Mouse (Mus musculus) layer of hippocampus, adult 18-20 months (tissue): ENCODE measurements at regions not wholly inside any gene's neighbourhood (a gene's known extent, or its start where the extent isn't known, plus 50 kb on each side); places are given as distances from the start of the nearest gene placed in this dataset.

ENCODE experiments used
- DNase-seq, 2 experiments: peaks; one replicate each; pipeline ENCODE4 v3.0.0; 2022; ENCODE audit warnings: low spot score in 2 of 2

DNA sequence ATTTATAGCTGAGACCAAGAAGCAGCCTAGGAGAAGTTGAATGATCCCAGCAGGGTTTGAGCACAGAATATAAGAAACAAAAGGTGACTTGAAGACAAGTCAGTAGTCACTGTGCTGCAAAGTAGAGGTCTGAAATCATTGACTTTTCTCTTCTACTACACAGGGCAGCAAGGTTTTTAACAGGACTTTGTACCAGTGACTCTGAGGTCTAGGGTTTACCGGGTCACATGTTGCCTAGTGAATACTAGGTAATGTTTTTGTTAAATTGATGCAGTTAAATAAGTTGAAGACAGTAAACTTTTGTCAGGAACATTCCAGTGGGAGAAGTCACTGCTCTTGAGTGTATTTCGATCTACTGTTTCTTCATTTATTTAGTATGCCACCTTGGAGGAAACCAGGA lies 433.4 kb downstream of the 1700129C05Rik start:
- no peak for DNase-seq

DNA sequence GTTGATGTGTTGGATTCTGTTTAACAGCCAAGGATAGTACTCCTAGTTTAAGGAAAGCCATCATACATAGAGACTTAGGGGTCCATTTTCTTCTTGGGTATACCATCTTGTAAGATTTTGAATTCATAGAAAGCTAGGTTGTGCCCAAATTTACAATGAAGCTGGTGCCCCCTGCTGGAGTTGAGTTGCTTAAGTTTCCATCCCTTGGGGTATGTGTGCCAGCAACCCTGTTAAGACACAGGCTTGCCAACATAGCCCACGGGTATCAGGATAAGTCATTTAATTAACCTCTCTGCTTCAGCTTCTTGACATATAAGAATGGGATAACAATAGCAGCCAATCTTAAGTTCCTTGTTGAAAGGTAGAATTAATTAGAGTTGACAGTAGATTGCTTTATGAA lies 440.9 kb downstream of the 1700129C05Rik start:
- DNase-seq: peak; percentile 55 to 79

DNA sequence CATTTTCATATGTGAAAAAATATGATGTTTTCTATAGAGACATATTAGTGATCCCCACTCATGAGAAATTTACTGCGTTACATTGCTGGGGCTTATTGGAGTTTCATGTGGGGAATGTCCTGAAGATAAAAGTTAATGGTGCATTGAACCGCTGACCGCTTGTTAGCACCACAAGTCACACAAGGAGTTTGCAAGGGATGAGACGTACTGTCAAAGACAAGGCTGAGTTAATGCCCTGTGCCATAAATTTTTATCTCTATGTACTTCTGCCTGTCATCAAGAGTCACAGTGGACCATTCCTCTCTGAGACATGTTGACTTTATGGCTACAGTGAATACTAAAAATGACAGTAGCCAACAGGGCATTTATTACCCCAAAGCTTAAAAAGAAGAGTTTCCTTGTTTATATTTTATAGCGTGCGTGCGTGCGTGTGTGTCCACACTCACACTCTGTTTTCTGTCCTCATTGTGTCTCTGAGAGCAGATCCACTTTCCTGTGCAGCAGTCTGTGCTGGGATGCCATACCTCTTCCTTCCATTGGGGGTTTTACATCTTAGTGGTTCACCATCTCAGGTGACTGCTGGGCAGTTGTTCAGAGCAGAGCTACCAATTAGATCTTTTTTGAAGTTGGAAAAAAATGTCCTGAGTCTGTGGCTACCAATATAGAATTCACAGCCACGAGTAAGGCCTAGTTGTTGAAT lies 451.4 kb downstream of the 1700129C05Rik start:
- DNase-seq: no peak

DNA sequence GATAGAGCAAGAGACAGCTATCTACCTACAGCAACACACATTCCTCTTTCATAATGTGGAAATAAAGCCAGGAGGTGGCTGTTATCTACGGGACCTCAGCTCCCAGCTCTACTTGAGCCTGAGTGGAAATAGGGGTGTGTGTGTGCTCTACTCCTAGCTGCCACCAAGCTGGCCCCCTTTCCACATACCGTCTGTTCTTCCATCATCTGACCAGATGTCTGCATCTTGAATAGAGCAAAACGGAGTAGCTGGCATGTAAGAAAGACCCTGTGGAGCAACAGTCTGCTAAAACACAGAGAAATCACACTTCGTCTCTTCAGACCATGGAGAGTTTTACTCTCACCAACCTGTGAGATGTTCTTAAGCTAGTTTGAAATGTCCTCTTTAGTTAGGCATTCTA lies 454.9 kb downstream of the 1700129C05Rik start:
- peak in 1 of 2 experiments; percentile 17 for DNase-seq

DNA sequence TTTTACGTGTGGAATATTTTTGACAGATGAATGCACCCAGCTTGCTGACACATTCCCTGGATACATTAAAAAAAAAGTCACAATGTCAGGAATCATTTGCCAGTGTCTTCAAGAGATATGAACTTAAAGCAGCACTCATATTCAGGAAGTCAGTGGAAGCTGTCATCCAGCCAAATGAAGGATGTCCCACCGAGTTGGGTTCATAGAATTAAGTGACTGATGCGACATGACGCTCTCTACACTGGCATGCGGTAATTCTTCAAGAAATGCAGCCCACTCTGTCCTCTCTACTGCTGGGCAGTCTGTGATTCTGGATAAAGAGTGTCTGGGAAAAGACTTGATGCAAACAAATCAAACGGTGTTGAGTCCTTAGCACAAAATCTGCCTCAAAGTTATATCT lies 463.9 kb downstream of the 1700129C05Rik start:
- DNase-seq: no peak

DNA sequence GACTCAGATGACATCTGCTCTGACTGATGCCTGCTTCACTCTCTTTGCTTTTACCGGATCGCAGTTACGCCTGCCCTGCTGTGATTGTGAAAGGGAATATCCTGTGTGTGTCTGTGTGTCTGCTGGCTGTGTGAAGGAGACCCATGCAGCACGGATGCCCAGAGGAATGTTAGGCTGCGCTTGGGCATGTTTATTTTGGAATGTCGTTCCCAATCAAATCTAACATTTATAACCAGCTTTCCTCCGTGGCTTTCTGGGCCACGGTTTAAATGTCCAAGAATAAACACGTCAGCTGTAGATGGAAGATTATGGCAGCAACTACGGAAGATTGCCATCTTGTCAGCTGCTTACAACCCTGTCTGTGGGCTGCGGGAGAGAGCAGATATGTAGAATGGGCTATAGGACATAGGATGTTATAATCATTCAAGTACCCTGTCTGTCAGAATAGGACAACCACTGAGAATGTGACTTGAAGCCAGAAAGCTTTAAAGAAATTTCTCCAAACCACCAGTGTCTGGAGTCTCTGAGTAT lies 464.5 kb downstream of the 1700129C05Rik start:
- DNase-seq: no peak

DNA sequence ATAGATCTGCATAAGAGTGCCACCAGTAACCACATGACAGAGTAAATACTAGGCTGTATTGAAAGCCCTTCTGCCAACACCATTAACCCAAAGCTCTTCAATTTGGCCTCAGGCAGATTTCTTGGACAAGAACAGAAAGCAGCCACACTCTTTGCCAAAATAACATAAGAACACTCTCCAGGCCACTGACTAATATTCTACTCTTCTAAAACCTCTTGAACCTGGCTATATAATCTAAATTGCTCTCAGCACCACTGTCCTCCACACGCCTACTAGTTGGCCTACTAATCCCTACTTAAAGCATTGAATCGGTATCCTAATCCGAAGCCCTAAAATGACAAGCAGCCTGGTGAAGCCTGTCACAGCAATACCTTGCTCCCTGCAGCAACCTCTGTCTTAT lies 467.5 kb downstream of the 1700129C05Rik start:
- no peak for DNase-seq

DNA sequence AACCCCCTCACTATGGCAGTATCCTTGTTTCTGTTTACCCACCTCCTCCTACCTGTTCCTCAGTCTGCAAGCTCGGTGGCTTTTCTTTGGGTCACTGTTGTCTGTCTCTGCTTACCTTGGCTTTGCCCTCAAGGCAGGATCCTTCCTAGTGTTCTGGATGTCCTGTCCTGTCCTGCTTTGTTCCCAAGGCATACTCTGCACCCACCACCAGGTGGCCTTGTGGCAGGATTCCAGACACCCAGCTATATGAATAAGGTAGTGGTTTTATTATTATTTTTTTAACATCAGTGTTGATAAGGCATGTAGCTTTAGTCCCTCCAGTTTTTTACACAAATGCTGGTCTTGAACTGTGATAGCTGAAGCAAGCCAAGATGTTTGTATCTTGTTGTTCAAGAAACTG lies 478.7 kb downstream of the 1700129C05Rik start:
- no peak for DNase-seq

DNA sequence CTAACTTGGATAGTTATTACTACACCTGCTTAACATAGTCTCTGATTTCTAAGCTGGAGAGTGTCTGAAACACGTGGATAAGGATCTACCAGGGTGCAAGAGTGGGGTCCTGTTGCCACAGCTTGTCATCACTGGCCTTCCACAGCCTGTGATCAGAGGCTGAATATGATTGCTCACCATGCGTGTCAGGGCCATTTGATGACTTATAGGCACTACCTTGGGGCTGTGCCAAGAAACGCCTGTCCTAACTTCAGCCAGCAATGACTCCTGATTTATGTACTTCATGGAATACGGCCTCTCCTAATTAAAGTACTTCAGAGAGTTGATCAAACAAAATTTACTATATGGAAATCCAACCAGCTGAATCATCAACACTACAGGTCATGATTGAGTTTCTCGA lies 480.1 kb downstream of the 1700129C05Rik start:
- no peak for DNase-seq

DNA sequence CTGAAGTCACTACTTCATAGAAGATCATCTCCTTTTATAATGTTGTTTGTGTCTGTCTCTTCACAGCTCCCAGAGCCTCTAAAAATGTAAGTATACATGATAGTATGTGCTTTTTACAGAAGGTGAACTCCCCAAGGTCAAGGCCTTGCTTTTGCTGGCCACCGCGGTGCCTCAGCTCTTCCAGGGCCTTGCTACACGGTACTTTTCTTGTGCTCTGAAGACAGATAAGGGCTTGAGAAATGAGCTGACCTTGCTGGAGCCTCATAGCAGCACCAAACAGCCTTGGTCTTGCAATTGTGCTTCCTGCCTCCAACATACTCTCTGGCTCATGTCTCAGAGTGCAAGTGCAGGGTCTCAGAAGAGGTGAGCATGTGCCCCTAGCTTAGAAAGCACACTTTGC lies 481.3 kb downstream of the 1700129C05Rik start:
- DNase-seq: no peak

DNA sequence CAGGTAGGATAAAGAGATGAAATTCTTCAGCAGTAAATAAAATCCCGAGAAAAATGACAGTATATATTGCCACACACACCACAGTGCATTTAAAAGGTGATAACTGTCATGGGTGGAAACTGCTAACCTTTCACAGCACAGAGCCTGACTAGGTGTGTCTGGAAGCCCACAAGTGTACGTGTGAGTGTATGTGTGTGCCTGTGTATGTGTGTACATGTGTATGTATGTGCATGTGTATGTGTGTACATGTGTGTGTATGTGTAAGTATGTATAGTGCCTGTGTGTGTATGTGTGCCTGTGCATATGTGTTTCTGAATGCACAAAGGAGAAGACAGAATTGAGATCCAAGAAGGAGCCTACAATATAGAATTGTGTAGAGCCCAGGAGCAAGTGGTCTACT lies 485.4 kb downstream of the 1700129C05Rik start:
- DNase-seq: no peak

DNA sequence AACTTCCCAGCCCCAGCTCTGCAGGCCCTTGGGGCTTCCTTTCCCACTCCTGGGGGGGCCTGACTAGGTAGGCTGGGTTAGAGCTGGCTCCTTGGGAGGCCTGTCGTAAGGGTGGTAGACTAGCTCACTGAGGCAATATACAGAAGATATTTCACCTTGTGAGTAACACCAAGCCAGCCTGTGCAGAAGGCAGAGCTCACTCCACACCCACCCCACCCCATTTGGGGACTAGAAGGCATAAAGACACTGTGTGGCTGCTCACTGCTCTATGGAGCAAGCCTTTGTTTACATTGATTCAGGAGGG lies 485.8 kb downstream of the 1700129C05Rik start:
- no peak for DNase-seq

DNA sequence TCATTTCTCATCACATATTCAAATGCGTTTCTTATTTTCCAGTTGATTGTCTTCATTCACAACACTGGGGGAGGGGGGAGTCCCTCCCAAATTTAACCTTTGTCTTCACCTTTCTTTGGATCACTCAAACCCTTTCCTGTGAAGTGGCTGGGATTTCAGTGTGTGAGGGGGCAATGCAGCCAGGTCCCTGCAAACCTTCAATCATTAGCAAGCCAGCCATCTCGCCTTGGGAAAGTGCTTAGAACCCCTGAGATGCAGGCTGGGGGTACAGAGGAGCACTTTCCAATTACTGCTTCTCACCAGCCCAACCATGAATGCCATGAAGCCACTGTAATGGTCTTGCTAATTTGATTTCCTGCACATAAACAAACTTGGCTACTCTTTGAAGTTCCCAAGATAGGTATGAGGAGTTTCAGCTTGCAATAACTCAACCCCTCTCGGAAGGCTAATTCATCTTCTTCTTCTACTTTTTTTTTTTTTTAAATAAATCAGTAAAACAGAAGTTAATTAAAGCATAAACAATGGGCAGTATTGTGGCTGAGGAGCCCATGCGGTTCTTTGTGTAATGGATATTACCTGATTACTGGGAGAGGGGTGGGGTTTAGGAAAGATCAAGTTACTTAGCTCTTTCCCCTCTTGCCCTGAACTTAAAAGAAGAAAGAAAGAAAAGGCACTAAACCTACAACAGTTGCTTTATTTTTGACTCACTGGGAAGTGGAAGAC lies 486.3 kb downstream of the 1700129C05Rik start:
- DNase-seq: no peak

DNA sequence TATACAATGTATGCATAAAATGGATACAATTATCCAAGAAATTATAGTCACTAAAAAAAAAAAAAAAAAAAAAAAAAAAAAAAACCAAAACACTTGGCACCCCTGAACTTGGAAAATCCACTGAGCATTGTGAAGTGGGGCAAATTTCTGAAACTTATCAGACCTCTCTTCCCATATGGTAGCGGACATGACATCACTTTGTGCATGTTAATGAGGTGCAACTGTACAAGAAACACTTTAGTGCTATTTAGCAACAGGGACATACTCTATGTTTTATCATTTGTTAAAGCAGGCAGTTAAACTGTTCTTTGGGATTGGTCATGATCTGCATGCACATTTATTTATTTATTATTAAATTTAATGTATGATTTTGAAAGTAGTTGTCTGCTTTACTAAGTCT lies 489.7 kb downstream of the 1700129C05Rik start:
- DNase-seq: no peak

DNA sequence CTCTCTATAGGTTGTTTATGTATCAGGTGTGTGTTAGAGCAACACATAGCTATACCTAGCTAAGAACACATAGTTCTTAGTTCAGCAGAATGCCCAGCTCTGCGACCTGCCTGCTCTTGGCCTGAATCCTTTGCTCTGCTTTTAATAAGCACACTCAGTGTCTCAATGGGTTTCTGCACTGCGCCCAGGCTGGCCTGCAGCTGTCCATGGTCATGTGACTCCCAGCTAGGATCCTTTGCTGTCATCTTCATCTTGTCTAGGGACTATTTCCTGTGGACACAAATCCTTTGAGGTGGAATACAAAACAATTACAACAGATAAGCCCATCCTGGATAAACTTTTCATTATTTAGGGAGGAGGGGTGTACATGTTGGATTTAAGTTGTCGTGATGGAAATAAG lies 490.7 kb downstream of the 1700129C05Rik start:
- DNase-seq: no peak

DNA sequence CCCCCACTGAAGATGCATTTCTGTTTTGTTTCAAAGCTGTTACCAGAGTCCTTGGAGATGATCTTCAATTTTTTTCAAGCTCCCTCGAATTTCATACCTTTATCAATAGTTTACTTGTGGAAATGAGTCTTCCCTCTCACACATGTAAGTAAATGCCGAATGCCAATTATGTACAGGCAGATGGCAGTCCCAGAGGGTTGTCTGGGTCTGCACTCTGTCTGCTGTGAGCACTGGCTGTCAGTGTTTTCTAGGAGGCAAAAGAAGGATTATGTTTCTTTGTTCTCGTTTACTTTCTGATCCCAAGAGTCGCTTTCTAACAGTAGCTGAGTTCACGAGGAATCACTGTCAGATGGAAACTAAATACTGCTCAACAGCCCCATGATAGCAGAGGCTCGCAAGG lies 491.5 kb downstream of the 1700129C05Rik start:
- DNase-seq: peak in 1 of 2 experiments; percentile 9

DNA sequence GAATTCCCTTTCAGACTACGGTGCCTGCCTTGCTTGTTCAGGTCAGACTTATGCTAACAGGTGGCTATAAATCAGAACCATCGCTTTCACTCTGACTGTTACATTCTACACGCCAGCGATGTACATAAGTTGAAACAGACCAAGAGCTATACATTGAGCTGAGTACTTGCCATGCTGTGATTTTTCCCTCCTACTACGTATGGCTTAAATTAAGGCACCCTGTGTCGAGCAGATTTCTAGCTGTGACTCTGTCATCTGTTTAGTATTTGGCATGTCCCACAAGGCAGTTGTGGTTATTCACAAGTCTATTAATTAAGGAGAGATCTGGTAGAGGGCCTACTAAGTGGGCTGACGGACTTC lies 504.4 kb downstream of the 1700129C05Rik start:
- DNase-seq: no peak

DNA sequence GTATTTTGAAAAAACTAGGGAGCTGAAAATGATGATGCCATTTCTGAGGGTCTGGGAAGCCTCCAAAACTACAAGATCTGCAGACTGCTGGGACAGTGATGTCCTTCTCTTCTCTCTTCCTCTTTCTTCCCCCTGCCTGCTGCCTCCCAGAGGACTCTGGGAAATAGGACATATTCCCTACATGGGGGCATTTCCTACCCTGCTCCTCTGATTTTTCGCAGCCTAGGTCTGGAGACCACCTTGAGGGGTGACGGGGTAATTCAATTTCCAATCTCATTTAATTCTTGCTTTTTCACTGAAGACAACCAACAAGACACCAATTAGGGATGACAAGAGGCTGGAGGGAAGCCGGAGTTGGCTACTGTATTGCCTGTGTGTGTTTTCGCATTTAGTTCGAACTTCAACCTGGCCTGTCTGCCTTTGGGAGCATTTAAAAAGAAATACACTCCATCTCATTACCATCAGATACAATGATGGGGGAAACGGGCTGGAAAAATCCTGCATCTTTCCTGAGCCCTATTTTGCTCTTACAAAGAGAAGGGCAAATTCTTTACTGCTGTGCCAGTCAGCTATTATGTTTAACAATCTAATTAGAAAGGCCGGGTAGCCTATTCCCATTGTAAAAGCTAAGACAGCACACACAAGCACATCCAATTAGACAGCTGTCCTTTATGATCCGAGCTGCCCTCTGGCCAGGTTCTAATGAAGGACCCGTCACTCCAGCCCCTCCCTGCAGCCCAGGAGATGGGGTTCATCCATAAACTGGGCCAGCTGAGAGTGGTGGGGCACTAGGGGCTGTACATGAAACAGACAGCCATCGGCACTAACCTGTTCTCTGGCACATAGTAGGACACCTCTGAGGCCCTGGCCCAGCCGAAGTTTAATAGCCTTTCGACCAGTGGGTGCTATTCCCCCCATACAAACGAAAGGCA lies 505.0 kb downstream of the 1700129C05Rik start:
- no peak for DNase-seq

DNA sequence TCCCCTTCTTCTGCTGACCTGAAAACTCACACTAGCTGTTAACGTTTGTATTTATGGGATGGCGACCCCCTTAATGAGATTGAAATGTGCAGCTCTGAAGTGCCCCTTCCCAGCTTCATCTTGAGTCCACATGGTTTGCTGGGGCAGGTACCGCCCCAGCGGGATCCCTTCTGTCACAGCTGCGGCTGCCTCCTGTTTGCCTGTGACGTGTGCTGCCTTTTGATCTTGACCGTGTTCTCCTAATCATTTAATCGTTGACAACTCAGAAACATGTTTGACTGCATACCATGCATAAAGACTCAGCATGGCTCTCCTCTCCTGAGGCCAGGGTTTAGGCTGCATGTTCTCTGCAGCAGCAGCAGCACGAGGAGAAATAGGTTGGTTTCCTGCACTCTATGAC lies 511.5 kb downstream of the 1700129C05Rik start:
- DNase-seq: no peak

DNA sequence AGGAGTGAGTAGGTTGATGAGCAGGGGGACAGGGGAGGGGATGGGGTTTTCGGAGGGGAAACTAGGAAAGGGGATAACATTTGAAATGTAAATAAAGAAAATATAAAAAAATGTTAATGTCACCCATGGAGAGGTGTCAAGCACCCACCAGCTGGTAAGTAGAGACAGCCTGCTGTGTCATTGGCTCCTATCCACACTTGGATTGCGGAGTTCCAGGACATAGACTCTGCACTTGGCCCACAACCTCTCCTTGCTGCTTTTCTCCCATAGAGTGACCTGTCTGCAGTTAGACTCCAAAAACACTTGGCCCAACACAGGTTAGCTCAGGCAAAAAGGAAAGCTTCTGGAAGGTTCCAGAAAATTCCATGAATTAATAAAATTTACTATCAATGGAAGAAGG lies 514.4 kb downstream of the 1700129C05Rik start:
- DNase-seq: no peak

DNA sequence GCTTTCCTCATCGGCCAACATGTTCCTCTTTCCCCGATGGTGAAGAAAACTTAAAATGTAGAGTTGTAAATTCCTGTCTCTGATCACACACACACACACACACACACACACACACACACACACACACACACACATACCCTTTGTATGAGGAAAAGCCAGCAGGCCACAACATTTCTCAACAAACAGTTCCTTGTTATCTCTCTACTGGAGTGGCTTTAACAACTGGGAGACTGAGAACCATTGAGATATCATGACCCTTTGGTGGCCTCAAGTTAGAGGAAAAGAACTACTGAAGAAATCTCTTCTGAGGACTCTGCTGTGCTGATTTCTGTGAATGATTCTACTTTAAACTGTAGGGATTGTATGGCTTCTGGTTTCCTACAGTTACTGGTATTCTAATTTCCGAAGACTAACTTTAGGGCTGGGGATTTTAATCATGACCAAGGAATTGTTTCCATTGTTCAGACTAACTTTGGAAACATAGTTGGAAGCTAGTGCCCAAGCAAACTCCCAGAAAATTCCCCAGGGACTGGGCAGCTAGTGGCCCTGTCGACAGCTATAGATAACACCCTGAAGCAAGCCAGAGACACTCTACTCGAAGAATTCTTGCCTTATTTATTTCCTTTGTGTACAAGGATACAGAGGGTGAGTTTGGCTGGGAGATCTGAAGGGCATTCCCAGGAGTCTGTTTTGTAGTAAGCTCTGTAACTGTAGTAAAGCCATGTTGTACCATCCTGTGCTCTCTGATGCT lies 516.0 kb downstream of the 1700129C05Rik start:
- no peak for DNase-seq
